Mouse (Mus musculus): ENCODE measurements at regions not wholly inside any gene's neighbourhood (a gene's known extent, or its start where the extent isn't known, plus 50 kb on each side); places are given as distances from the start of the nearest gene placed in this dataset.

GRCm38 (mm10) chr11:56308383-56309105, 267.7 kb upstream of the Nmur2 start:
- no peak for TF ChIP-seq E2F4 (IDR thresholded peaks at IDR 0.05; ENCODE audit: borderline replicate concordance, low read depth, low read length)
- no peak for TF ChIP-seq UBTF (IDR thresholded peaks at IDR 0.05; ENCODE audit: borderline replicate concordance, insufficient read depth, low read depth, low read length)
- TF ChIP-seq TCF12 (IDR thresholded peaks at IDR 0.05; ENCODE audit: low read depth, low read length) = no peak
- no peak for TF ChIP-seq RAD21 (IDR thresholded peaks at IDR 0.05; ENCODE audit: low read depth, low read length)
- no peak for TF ChIP-seq CTCF (IDR thresholded peaks at IDR 0.05 in 2 of 3, conservative IDR thresholded peaks at IDR 0.05 in 1 of 3; ENCODE audit: control insufficient read depth in 1 of 3, insufficient read depth in 1 of 3, low read depth in 2 of 3, low read length in 3 of 3, poor library complexity in 1 of 3, severe bottlenecking in 1 of 3)
- TF ChIP-seq RCOR1 (IDR thresholded peaks at IDR 0.05; ENCODE audit: low read depth, low read length) = no peak
- no peak for TF ChIP-seq MAZ (IDR thresholded peaks at IDR 0.05; ENCODE audit: low read depth, low read length)
- TF ChIP-seq POLR2A (IDR thresholded peaks at IDR 0.05; ENCODE audit: control insufficient read depth in 1 of 2, insufficient read depth in 1 of 2, low read depth in 1 of 2, low read length in 2 of 2, poor library complexity in 1 of 2) = no peak
